Mouse (Mus musculus) lung, postnatal 0 days (tissue): ENCODE measurements around the gene Fndc3a. TPM values are rescaled to one million over a fixed set of nuclear protein-coding genes. Genes with fewer than 3 reads are reported as not detected.

Experiments used
- ATAC-seq: fragments of 200-750 bp; cut with Nextera tagmentation; 2 replicates; pipeline ENCODE4 v1.8.0; 2017; ENCODE audit warnings: moderate library complexity
- DNase-seq: peaks from one replicate; pipeline ENCODE4 v3.0.0-alpha.2; 2016; ENCODE audit warnings: low spot score
- H3K27ac ChIP-seq: fragments of 300-500 bp; sonication (generic); 2 replicates; pipeline ENCODE4 v1.5.1; 2014; ENCODE audit warnings: antibody characterized with exemption, mild to moderate bottlenecking, low read length, mixed read lengths
- H3K27me3 ChIP-seq: fragments of 300-500 bp; sonication (generic); replicated peaks from 2 replicates; pipeline ENCODE4 v1.6.1; 2014; ENCODE audit warnings: low read length, mixed read lengths; ENCODE audit not compliant: insufficient read depth
- H3K36me3 ChIP-seq: fragments of 300-500 bp; sonication (generic); 2 replicates; pipeline ENCODE4 v1.6.1; 2014; ENCODE audit warnings: low read length, mixed read lengths; ENCODE audit not compliant: insufficient read depth
- H3K4me1 ChIP-seq: fragments of 300-500 bp; sonication (generic); 2 replicates; pipeline ENCODE4 v1.6.1; 2014; ENCODE audit warnings: antibody characterized with exemption, low read depth, low read length, mixed read lengths; ENCODE audit not compliant: insufficient read depth
- H3K4me2 ChIP-seq: fragments of 300-500 bp; sonication (generic); replicated peaks from 2 replicates; pipeline ENCODE4 v1.6.1; 2014; ENCODE audit warnings: low read depth, mild to moderate bottlenecking, low read length, moderate library complexity, mixed read lengths
- H3K4me3 ChIP-seq: fragments of 300-500 bp; sonication (generic); 2 replicates; pipeline ENCODE4 v1.5.1; 2014; ENCODE audit warnings: low read depth, low read length
- H3K9ac ChIP-seq: fragments of 300-500 bp; sonication (generic); replicated peaks from 2 replicates; pipeline ENCODE4 v1.6.1; 2014; ENCODE audit warnings: low read depth, mild to moderate bottlenecking
- H3K9me3 ChIP-seq: fragments of 300-500 bp; sonication (generic); 2 replicates; pipeline ENCODE4 v1.6.1; 2016; ENCODE audit warnings: low read length, mixed read lengths
- CTCF ChIP-seq: IDR thresholded peaks from 2 replicates; pipeline ENCODE4 v1.5.1; 2016; ENCODE audit warnings: antibody characterized with exemption, mild to moderate bottlenecking
- EP300 ChIP-seq: IDR thresholded peaks from 2 replicates; pipeline ENCODE4 v1.6.1; 2016; ENCODE audit warnings: antibody characterized with exemption, mild to moderate bottlenecking, control low read depth
- WGBS: fragments of 180-500 bp; shearing (Covaris S2); extraction: QIAGEN DNeasy Blood & Tissue Kit; methylation state at CpG from one replicate; pipeline ENCODE4 v1.1.7; 2014; 5-methylcytosine and 5-hydroxymethylcytosine counted together
- polyA plus RNA-seq: library from polyadenylated mRNA; unstranded; fragments of >200 nt; fragmentation: Nextera tagmentation; extraction: Ambion mirVana; gene quantifications from 2 replicates; pipeline ENCODE4 v1.2.1, GENCODE M21; 2015

Fndc3a gene
- polyA plus RNA-seq, 1 experiment from 2014 or later, result 40.2 TPM

DNA sequence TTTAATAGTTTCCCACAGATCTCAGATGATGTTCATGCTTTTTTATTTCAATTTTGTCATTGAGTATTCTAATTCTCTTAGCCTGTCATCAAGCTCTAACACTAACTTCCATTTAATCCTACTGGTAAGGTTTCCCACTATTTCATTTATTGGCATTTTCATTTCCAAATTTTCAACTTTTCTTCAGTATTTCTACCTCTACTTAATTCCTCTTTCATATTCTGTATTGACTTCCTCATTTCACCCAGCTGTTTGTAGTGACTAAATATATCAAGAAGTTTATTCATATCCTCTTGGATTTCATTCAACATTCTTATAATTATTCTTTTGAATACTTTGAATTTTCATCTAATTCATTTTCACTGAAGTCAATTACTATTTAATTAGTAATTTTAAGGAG, 20.3 kb downstream of the Fndc3a start:
- Histone ChIP-seq H3K9me3 (no peaks in the 10 kb centered on the region), H3K4me1 (no peaks in the 10 kb centered on the region), H3K4me2 (no peak overlapping the region), H3K36me3 (no peaks in the 10 kb centered on the region), H3K4me3 (no peak overlapping the region), H3K9ac (no peak overlapping the region), H3K27me3 (no peaks in the 10 kb centered on the region), H3K27ac (no peak overlapping the region)
- ATAC-seq (no peak), DNase-seq (no peak)
- TF ChIP-seq EP300 (no peak), CTCF (no peak)

DNA sequence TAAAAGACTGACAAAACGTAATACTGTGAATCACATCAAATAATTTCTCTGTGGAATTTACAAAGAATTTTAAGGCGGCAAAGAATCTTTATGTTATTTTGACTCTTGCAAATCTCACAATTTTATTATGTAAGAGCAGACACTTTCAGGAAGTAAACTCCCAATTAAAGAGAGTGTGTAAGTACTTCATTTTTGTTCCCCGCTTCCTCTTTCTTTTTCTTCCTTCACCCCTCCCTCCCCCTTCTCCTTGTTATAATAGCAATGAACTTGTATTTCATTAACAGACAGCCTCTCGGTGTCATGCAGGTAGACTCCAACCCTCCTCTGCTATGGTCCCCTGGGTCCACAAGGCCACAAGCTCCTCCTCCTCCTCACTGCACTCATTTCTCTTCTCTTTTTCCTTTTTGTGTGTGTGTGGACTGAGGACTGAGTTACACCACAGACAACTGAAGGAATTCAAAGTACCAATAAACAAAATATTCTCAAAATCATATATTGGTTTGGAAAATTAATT, 24.9 kb downstream of the Fndc3a start:
- TF ChIP-seq EP300, result no peak
- no peak for TF ChIP-seq CTCF
- 68% methylated on average over 4 of the region's 4 CpGs for WGBS

DNA sequence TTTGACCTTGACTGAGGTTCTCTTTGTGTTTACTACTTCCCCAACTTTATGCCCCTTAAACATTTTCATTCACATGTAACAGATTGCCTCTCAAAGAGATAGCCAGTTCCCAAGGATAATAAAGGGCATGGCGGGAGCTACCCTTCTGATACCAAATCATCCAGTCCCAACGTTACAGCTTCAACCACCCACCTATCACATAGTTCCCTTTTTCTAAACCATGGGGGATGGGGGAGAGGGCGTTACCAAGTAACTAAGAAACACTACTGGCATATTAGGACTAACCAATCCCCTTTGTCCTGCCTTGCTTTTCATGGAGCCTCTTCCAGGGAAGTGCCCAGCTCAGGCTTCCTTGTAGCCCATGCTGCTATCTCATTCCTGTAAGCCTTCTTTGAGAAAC, 32.6 kb downstream of the Fndc3a start:
- no peak overlapping the region for H3K4me2 ChIP-seq
- no peak overlapping the region for H3K4me3 ChIP-seq
- H3K9ac ChIP-seq, result no peak overlapping the region
- H3K27ac ChIP-seq, result no peak overlapping the region
- WGBS, result 81% methylated on average over 3 of the region's 3 CpGs
- no peaks in the 10 kb centered on the region for H3K9me3 ChIP-seq
- no peaks in the 10 kb centered on the region for H3K4me1 ChIP-seq
- no peaks in the 10 kb centered on the region for H3K36me3 ChIP-seq
- no peak for TF ChIP-seq CTCF
- no peak for TF ChIP-seq EP300
- H3K27me3 ChIP-seq, result no peaks in the 10 kb centered on the region
- ATAC-seq (no peak), DNase-seq (no peak)

More for the DNA sequence above, 24.9 kb downstream of the Fndc3a start:
- H3K9ac ChIP-seq, result no peak overlapping the region
- no peak overlapping the region for H3K4me2 ChIP-seq
- H3K27me3 ChIP-seq, result no peaks in the 10 kb centered on the region
- H3K27ac ChIP-seq, result no peak overlapping the region
- ATAC-seq (no peak), DNase-seq (peak; percentile 51)
- no peaks in the 10 kb centered on the region for H3K4me1 ChIP-seq
- no peaks in the 10 kb centered on the region for H3K36me3 ChIP-seq
- no peak overlapping the region for H3K4me3 ChIP-seq
- H3K9me3 ChIP-seq, result no peaks in the 10 kb centered on the region

DNA sequence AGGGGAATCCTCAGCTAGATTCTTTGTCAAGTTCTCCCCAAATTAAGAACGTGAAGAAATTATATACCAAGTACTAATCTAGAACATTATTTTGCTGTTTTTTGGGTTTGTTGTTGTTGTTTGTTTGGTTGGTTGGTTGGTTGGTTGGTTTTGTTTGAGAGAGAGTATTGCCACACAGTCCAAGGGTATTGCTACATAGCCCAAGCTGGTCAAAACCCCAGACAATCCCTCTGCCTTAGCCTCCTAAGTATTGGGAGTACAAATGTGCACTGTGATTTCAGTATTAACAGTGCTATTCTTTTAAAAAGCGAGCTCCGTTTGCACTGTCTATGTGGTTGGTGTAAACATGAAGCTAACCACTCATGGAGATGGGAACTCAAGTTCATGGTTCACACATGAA, 37.9 kb downstream of the Fndc3a start:
- WGBS, result 90% methylated on average over 3 of the region's 3 CpGs
- Histone ChIP-seq H3K27me3 (no peaks in the 10 kb centered on the region), H3K36me3 (no peaks in the 10 kb centered on the region), H3K4me1 (no peaks in the 10 kb centered on the region), H3K4me2 (no peak overlapping the region), H3K4me3 (no peak overlapping the region), H3K27ac (no peak overlapping the region), H3K9ac (no peak overlapping the region), H3K9me3 (no peaks in the 10 kb centered on the region)
- no peak for TF ChIP-seq CTCF
- TF ChIP-seq EP300, result no peak
- ATAC-seq (no peak), DNase-seq (no peak)

DNA sequence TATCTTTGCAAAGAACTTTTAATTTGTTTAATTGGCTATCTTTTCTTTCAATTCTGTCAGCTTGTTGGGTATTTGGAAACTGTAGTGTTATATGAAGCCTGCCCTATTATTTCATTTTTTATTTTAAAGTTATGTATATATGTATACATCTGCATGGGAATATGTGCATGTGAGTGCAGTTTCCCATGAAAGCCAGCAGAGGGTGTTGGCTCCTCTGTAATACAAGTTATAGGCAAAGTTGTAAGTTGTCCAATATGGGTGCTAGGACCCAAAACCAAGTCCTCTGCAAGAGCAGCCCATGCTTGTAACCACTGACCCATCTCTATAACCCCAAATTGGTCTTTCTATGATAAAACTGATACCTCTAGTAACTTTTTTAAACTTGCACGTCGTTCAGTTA, 38.8 kb downstream of the Fndc3a start:
- TF ChIP-seq EP300, result no peak
- peak; percentile 32 for TF ChIP-seq CTCF
- H3K4me3 ChIP-seq, result no peak overlapping the region
- H3K27ac ChIP-seq, result no peak overlapping the region
- no peak overlapping the region for H3K9ac ChIP-seq
- H3K4me1 ChIP-seq, result no peaks in the 10 kb centered on the region
- no peaks in the 10 kb centered on the region for H3K36me3 ChIP-seq
- no peak for DNase-seq
- ATAC-seq, result no peak
- 67% methylated on average over 2 of the region's 2 CpGs for WGBS
- H3K9me3 ChIP-seq, result no peaks in the 10 kb centered on the region
- no peak overlapping the region for H3K4me2 ChIP-seq
- no peaks in the 10 kb centered on the region for H3K27me3 ChIP-seq

DNA sequence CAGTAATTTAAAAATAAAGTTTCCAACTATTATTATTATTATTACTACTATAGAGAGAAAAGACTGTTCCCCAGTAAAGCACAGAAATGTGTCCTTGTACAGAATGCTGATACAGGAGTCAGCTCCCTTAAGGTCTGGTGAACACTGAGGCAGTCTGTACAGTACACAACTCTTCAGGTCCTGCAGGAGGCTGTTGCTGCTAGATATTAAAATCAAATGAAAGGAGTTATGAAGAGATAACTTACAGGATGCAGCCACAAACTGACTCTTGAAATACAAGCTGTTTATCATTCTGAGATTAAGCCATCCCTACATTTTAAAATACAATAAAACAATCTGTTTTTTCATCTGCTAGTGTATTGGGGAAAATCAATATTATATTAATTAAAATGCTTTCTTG, 60.5 kb downstream of the Fndc3a start:
- no peaks in the 10 kb centered on the region for H3K27me3 ChIP-seq
- H3K4me2 ChIP-seq, result no peak overlapping the region
- no peak for DNase-seq
- TF ChIP-seq EP300 (no peak), CTCF (no peak)
- H3K9ac ChIP-seq, result no peak overlapping the region
- no peaks in the 10 kb centered on the region for H3K9me3 ChIP-seq
- no peaks in the 10 kb centered on the region for H3K36me3 ChIP-seq
- ATAC-seq, result no peak
- no peaks in the 10 kb centered on the region for H3K4me1 ChIP-seq
- no peak overlapping the region for H3K4me3 ChIP-seq
- H3K27ac ChIP-seq, result no peak overlapping the region

DNA sequence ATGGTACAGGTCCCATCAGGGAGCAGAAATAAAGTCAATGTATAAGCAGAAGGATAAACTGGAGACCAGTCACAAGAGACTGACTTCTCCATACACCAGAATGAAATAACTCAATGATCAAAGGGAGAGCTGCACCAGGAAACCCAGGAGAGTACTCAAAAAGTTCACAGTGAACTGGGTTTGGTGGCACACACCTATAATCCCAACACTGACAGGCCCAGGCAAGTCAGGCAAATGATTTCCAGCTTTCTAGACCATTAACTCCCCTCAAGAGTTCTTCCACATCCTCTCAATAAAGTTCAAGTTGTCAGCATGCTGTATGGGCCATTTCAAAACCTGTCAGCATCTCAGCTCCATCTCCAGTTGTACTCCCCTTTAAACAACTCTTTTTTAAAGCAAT, 64.3 kb downstream of the Fndc3a start:
- TF ChIP-seq EP300 (no peak), CTCF (no peak)
- no peak overlapping the region for H3K9ac ChIP-seq
- H3K36me3 ChIP-seq, result no peaks in the 10 kb centered on the region
- H3K27ac ChIP-seq, result no peak overlapping the region
- H3K4me2 ChIP-seq, result no peak overlapping the region
- DNase-seq, result no peak
- no peaks in the 10 kb centered on the region for H3K9me3 ChIP-seq
- no peaks in the 10 kb centered on the region for H3K4me1 ChIP-seq
- no peak for ATAC-seq
- H3K4me3 ChIP-seq, result no peak overlapping the region
- H3K27me3 ChIP-seq, result no peaks in the 10 kb centered on the region
